Mouse (Mus musculus) embryo, embryonic 10 days (tissue): ENCODE results near the gene Tmem136.

ENCODE experiments used
- DNase-seq: peaks from one replicate; pipeline ENCODE4 v3.0.0-alpha.2; 2015; ENCODE audit warnings: low spot score

Gene Tmem136

GRCm38 (mm10) chr9:43108081-43108480, 8.3 kb downstream of the Tmem136 start:
- DNase-seq, result no peak

- no peak for DNase-seq
These were observed 8.8 kb downstream of the Tmem136 start for GRCm38 (mm10) chr9:43107555-43107954.

GRCm38 (mm10) chr9:43107187-43107517, 9.2 kb downstream of the Tmem136 start, which contains the start of gene Arhgef12:
Arhgef12 (minus strand) TSS chr9:43107239.
- DNase-seq, result peak; percentile 73

- DNase-seq, result no peak
These were observed 9.8 kb downstream of the Tmem136 start for GRCm38 (mm10) chr9:43106426-43107186.

GRCm38 (mm10) chr9:43105664-43106361, 10.6 kb downstream of the Tmem136 start:
- DNase-seq, result peak; percentile 92

GRCm38 (mm10) chr9:43104873-43105663, 11.3 kb downstream of the Tmem136 start:
- DNase-seq, result peak; percentile 57

- no peak for DNase-seq
These were observed 11.9 kb downstream of the Tmem136 start for GRCm38 (mm10) chr9:43104526-43104872.

GRCm38 (mm10) chr9:43103675-43104299, 12.6 kb downstream of the Tmem136 start:
- peak; percentile 7 for DNase-seq

- no peak for DNase-seq
These were observed 13.4 kb downstream of the Tmem136 start for GRCm38 (mm10) chr9:43102931-43103330.

- DNase-seq, result peak; percentile 22
These were observed 14.3 kb downstream of the Tmem136 start for GRCm38 (mm10) chr9:43101936-43102595.

GRCm38 (mm10) chr9:43098922-43099321, 17.4 kb downstream of the Tmem136 start:
- DNase-seq, result peak; percentile 51

GRCm38 (mm10) chr9:43097801-43098557, 18.4 kb downstream of the Tmem136 start:
- no peak for DNase-seq

- DNase-seq, result no peak
These were observed 20.0 kb downstream of the Tmem136 start for GRCm38 (mm10) chr9:43096337-43096736.

GRCm38 (mm10) chr9:43094828-43095227, 21.5 kb downstream of the Tmem136 start:
- no peak for DNase-seq

GRCm38 (mm10) chr9:43093803-43094202, 22.6 kb downstream of the Tmem136 start:
- no peak for DNase-seq

GRCm38 (mm10) chr9:43085686-43086285, 30.6 kb downstream of the Tmem136 start:
- DNase-seq, result no peak

- no peak for DNase-seq
These were observed 31.6 kb downstream of the Tmem136 start for GRCm38 (mm10) chr9:43084496-43085362.

- DNase-seq, result no peak
These were observed 32.8 kb downstream of the Tmem136 start for GRCm38 (mm10) chr9:43083441-43084055.

GRCm38 (mm10) chr9:43078711-43079110, 37.7 kb downstream of the Tmem136 start:
- no peak for DNase-seq
